Mouse (Mus musculus) heart, postnatal 0 days (tissue): ENCODE measurements at regions not wholly inside any gene's neighbourhood (a gene's known extent, or its start where the extent isn't known, plus 50 kb on each side); places are given as distances from the start of the nearest gene placed in this dataset.

ENCODE experiments used
- ATAC-seq: fragments of 200-750 bp; cut with Nextera tagmentation; 2 replicates; pipeline ENCODE4 v1.8.0; 2017; ENCODE audit warnings: low read depth, moderate number of reproducible peaks, moderate library complexity; ENCODE audit not compliant: insufficient read depth
- DNase-seq: peaks from one replicate; pipeline ENCODE4 v3.0.0-alpha.2; 2016; ENCODE audit warnings: low spot score
- H3K27ac ChIP-seq: fragments of 300-500 bp; sonication (generic); 2 replicates; pipeline ENCODE4 v1.5.1; 2014; ENCODE audit warnings: low read depth, mild to moderate bottlenecking
- H3K27me3 ChIP-seq: fragments of 300-500 bp; sonication (generic); 2 replicates; pipeline ENCODE4 v1.6.1; 2014; ENCODE audit warnings: low read length, mixed read lengths; ENCODE audit not compliant: control insufficient read depth, insufficient read depth
- H3K36me3 ChIP-seq: fragments of 300-500 bp; sonication (generic); replicated peaks from 2 replicates; pipeline ENCODE4 v1.6.1; 2014; ENCODE audit warnings: low read length, mixed read lengths; ENCODE audit not compliant: control insufficient read depth, insufficient read depth
- H3K4me1 ChIP-seq: fragments of 300-500 bp; sonication (generic); 2 replicates; pipeline ENCODE4 v1.6.1; 2014; ENCODE audit warnings: antibody characterized with exemption; ENCODE audit not compliant: control insufficient read depth, insufficient read depth
- H3K4me2 ChIP-seq: fragments of 300-500 bp; sonication (generic); 2 replicates; pipeline ENCODE4 v1.6.1; 2014; ENCODE audit warnings: low read depth, mild to moderate bottlenecking, low read length, moderate library complexity
- H3K4me3 ChIP-seq: fragments of 300-500 bp; sonication (generic); 2 replicates; pipeline ENCODE4 v1.5.1; 2014; ENCODE audit warnings: low read depth, low read length
- H3K9ac ChIP-seq: fragments of 300-500 bp; sonication (generic); replicated peaks from 2 replicates; pipeline ENCODE4 v1.6.1; 2014; ENCODE audit warnings: low read depth, low read length, mixed read lengths
- H3K9me3 ChIP-seq: fragments of 300-500 bp; sonication (generic); replicated peaks from 2 replicates; pipeline ENCODE4 v1.6.1; 2016; ENCODE audit warnings: low read length; ENCODE audit not compliant: control insufficient read depth
- CTCF ChIP-seq: IDR thresholded peaks from 2 replicates; pipeline ENCODE4 v1.5.1; 2016; ENCODE audit warnings: antibody characterized with exemption, control low read depth, low read depth
- EP300 ChIP-seq: IDR thresholded peaks from 2 replicates; pipeline ENCODE4 v1.6.1; 2016; ENCODE audit warnings: antibody characterized with exemption, low read depth
- WGBS: fragments of 180-500 bp; shearing (Covaris S2); extraction: QIAGEN DNeasy Blood & Tissue Kit; methylation state at CpG from one replicate; pipeline ENCODE4 v1.1.7; 2014; 5-methylcytosine and 5-hydroxymethylcytosine counted together

- H3K9me3 ChIP-seq: no peaks in the 10 kb centered on the region
- TF ChIP-seq CTCF (no peak), EP300 (no peak)
- H3K36me3 ChIP-seq: no peaks in the 10 kb centered on the region
- no peak overlapping the region for H3K4me2 ChIP-seq
- 67% methylated on average over 2 of the region's 2 CpGs for WGBS
- H3K4me3 ChIP-seq: no peak overlapping the region
- no peak overlapping the region for H3K27ac ChIP-seq
- no peaks in the 10 kb centered on the region for H3K27me3 ChIP-seq
- ATAC-seq: no peak
- no peak overlapping the region for H3K9ac ChIP-seq
- H3K4me1 ChIP-seq: no peaks in the 10 kb centered on the region
- no peak for DNase-seq
Measured at GRCm38 (mm10) chr2:134419581-134419980, 134.6 kb downstream of the Hao1 start.

- Histone ChIP-seq H3K4me2 (no peak overlapping the region), H3K36me3 (no peaks in the 10 kb centered on the region), H3K9ac (no peak overlapping the region), H3K27me3 (no peaks in the 10 kb centered on the region), H3K27ac (no peak overlapping the region), H3K4me1 (no peaks in the 10 kb centered on the region), H3K4me3 (no peak overlapping the region), H3K9me3 (no peaks in the 10 kb centered on the region)
- no peak for TF ChIP-seq CTCF
- no peak for TF ChIP-seq EP300
- ATAC-seq (no peak), DNase-seq (no peak)
- whole genome bisulfite sequencing: 71% methylated on average over 3 of the region's 3 CpGs
Measured at GRCm38 (mm10) chr2:134399564-134399963, 154.6 kb downstream of the Hao1 start.

- DNase-seq: no peak
- Histone ChIP-seq H3K9me3 (no peaks in the 10 kb centered on the region), H3K4me1 (no peaks in the 10 kb centered on the region), H3K36me3 (no peaks in the 10 kb centered on the region), H3K9ac (no peak overlapping the region), H3K27ac (no peak overlapping the region), H3K4me3 (no peak overlapping the region), H3K4me2 (no peak overlapping the region), H3K27me3 (no peaks in the 10 kb centered on the region)
- WGBS: 86% methylated on average over 3 of the region's 3 CpGs
- no peak for TF ChIP-seq CTCF
- TF ChIP-seq EP300: no peak
- no peak for ATAC-seq
Measured at GRCm38 (mm10) chr2:134393421-134393820, 160.7 kb downstream of the Hao1 start.

- Histone ChIP-seq H3K36me3 (no peaks in the 10 kb centered on the region), H3K9me3 (no peaks in the 10 kb centered on the region), H3K4me3 (no peak overlapping the region), H3K4me1 (no peaks in the 10 kb centered on the region), H3K4me2 (no peak overlapping the region), H3K27me3 (no peaks in the 10 kb centered on the region), H3K27ac (no peak overlapping the region), H3K9ac (no peak overlapping the region)
- 62% methylated on average over 2 of the region's 2 CpGs for WGBS
- TF ChIP-seq CTCF (no peak), EP300 (no peak)
- ATAC-seq (no peak), DNase-seq (no peak)
Measured at GRCm38 (mm10) chr2:134375116-134375515, 179.1 kb downstream of the Hao1 start.

GRCm38 (mm10) chr2:134350894-134351501, 203.2 kb downstream of the Hao1 start:
- Histone ChIP-seq H3K27me3 (no peaks in the 10 kb centered on the region), H3K4me3 (no peak overlapping the region), H3K9me3 (no peaks in the 10 kb centered on the region), H3K4me1 (no peaks in the 10 kb centered on the region), H3K36me3 (no peaks in the 10 kb centered on the region), H3K4me2 (no peak overlapping the region), H3K9ac (no peak overlapping the region), H3K27ac (no peak overlapping the region)
- 77% methylated on average over 8 of the region's 8 CpGs for WGBS
- ATAC-seq: no peak
- DNase-seq: no peak
- TF ChIP-seq CTCF (no peak), EP300 (no peak)

GRCm38 (mm10) chr2:134350442-134350841, 203.7 kb downstream of the Hao1 start:
- Histone ChIP-seq H3K27me3 (no peaks in the 10 kb centered on the region), H3K36me3 (no peaks in the 10 kb centered on the region), H3K4me1 (no peaks in the 10 kb centered on the region), H3K9ac (no peak overlapping the region), H3K27ac (no peak overlapping the region), H3K4me3 (no peak overlapping the region), H3K9me3 (no peaks in the 10 kb centered on the region), H3K4me2 (no peak overlapping the region)
- ATAC-seq (no peak), DNase-seq (no peak)
- TF ChIP-seq CTCF: no peak
- TF ChIP-seq EP300: no peak
- 64% methylated on average over 2 of the region's 2 CpGs for WGBS
